ENCODE assay signal across 43 mouse cellular contexts in genomic region chr14:54696752-54697151, GRCm38 (mm10). TPM values are rescaled to one million over a fixed set of nuclear protein-coding genes. Genes with fewer than 3 reads are reported as not detected.
"Had no signal": no experiment of that assay in that cellular context is flagged by ENCODE, and none has a peak within 500 bp of the region (broad histone marks: within the 10 kb centered on the region; RNA-seq: fewer than 3 reads in every experiment).

No protein-coding gene starts in this region.

- ATAC-seq: liver, embryonic 12.5 days; liver, postnatal 0 days; lung, postnatal 0 days; midbrain, embryonic 13.5 days; midbrain, embryonic 15.5 days; midbrain, embryonic 16.5 days had no signal

- H3K27me3 ChIP-seq: limb, embryonic 15.5 days; lung, embryonic 15.5 days; midbrain, embryonic 13.5 days; midbrain, embryonic 15.5 days; neural tube, embryonic 12.5 days had no signal

- H3K27ac ChIP-seq: limb, embryonic 10.5 days; limb, embryonic 12.5 days; limb, embryonic 13.5 days; limb, embryonic 15.5 days; liver, embryonic 12.5 days; liver, embryonic 13.5 days; liver, embryonic 14.5 days; liver, embryonic 15.5 days; lung, embryonic 15.5 days; macrophage; midbrain, embryonic 10.5 days; midbrain, embryonic 12.5 days; midbrain, embryonic 13.5 days; midbrain, embryonic 15.5 days; neural tube, embryonic 12.5 days had no signal

- H3K4me3 ChIP-seq: limb, embryonic 10.5 days; limb, embryonic 12.5 days; limb, embryonic 13.5 days; limb, embryonic 15.5 days; liver, embryonic 12.5 days; liver, embryonic 13.5 days; liver, embryonic 15.5 days; lung, embryonic 15.5 days; megakaryocyte, embryonic 14.5 days; midbrain, embryonic 10.5 days; midbrain, embryonic 12.5 days; midbrain, embryonic 13.5 days; midbrain, embryonic 15.5 days; myocyte; neural tube, embryonic 12.5 days had no signal

- H3K9me3 ChIP-seq: limb, embryonic 10.5 days; limb, embryonic 12.5 days; limb, embryonic 13.5 days; limb, embryonic 15.5 days; liver, embryonic 12.5 days; liver, embryonic 13.5 days; liver, embryonic 15.5 days; lung, embryonic 15.5 days; megakaryocyte, embryonic 14.5 days; midbrain, embryonic 10.5 days; midbrain, embryonic 12.5 days; midbrain, embryonic 13.5 days; midbrain, embryonic 15.5 days; neural tube, embryonic 12.5 days had no signal

- H3K9ac ChIP-seq: limb, embryonic 12.5 days; limb, embryonic 13.5 days; limb, embryonic 15.5 days; liver, embryonic 12.5 days; liver, embryonic 13.5 days; liver, embryonic 14.5 days; liver, embryonic 15.5 days; liver, postnatal 0 days; lung, embryonic 14.5 days; lung, embryonic 15.5 days; midbrain, embryonic 12.5 days; midbrain, embryonic 13.5 days; midbrain, embryonic 15.5 days; neural tube, embryonic 12.5 days had no signal

- H3K4me2 ChIP-seq: limb, embryonic 12.5 days; limb, embryonic 13.5 days; limb, embryonic 15.5 days; liver, embryonic 11.5 days; liver, embryonic 12.5 days; liver, embryonic 13.5 days; liver, embryonic 15.5 days; lung, embryonic 14.5 days; lung, embryonic 15.5 days; midbrain, embryonic 11.5 days; midbrain, embryonic 12.5 days; midbrain, embryonic 13.5 days; midbrain, embryonic 15.5 days; neural tube, embryonic 12.5 days had no signal

- DNase-seq: left cerebral cortex, postnatal 4 days; liver; liver, embryonic 13.5 days; liver, postnatal 0 days; lung, adult 18-20 months; lung, adult 2 months; lung, embryonic 14.5 days; lung, postnatal 10 days; lung, postnatal 14 days; lung, postnatal 36 days; lung, postnatal 4 days; midbrain, embryonic 14.5 days had no signal

- H3K4me1 ChIP-seq: limb, embryonic 10.5 days; limb, embryonic 12.5 days; limb, embryonic 13.5 days; limb, embryonic 15.5 days; lung, embryonic 15.5 days; midbrain, embryonic 10.5 days; midbrain, embryonic 12.5 days; midbrain, embryonic 13.5 days; midbrain, embryonic 15.5 days; neural tube, embryonic 12.5 days had no signal

RNA-seq across cellular contexts. Expression of gene Gm29776, which starts 1.9 kb away (rescaled TPM):
- total RNA-seq: left cerebral cortex, adult 8-10 months; left cerebral cortex, postnatal 14 days; left cerebral cortex, postnatal 36 days; left cerebral cortex, postnatal 4 days; liver, adult 2 months; megakaryocyte progenitor cell, adult 5-6 weeks; megakaryocyte-erythroid progenitor cell, adult 5-6 weeks; midbrain, postnatal 0 days had no signal
- polyA plus RNA-seq: liver, adult 2 months; liver, postnatal 0 days; macrophage; midbrain, embryonic 10.5 days had no signal

RNA-seq across cellular contexts. Expression of gene Cebpe, which starts 15.2 kb away (rescaled TPM):
- total RNA-seq: left cerebral cortex, adult 8-10 months; left cerebral cortex, postnatal 10 days; left cerebral cortex, postnatal 14 days; left cerebral cortex, postnatal 36 days; left cerebral cortex, postnatal 4 days; midbrain, postnatal 0 days had no signal
- polyA plus RNA-seq: limb, embryonic 10.5 days; limb, embryonic 11.5 days; limb, embryonic 12.5 days; limb, embryonic 13.5 days; lung, embryonic 14.5 days; lung, embryonic 15.5 days; lung, embryonic 16.5 days; midbrain, embryonic 11.5 days; midbrain, embryonic 13.5 days; midbrain, embryonic 14.5 days; midbrain, embryonic 16.5 days; midbrain, postnatal 0 days; myocyte; neural tube, embryonic 11.5 days had no signal
